Mouse (Mus musculus) small intestine, adult 2 months (tissue): ENCODE measurements around the gene Tmem189. TPM values are rescaled to one million over a fixed set of nuclear protein-coding genes. Genes with fewer than 3 reads are reported as not detected.

Experiments used
- H3K27ac ChIP-seq: fragments of 200-500 bp; 2 replicates; pipeline ENCODE4 v1.5.1; 2012; ENCODE audit warnings: low read depth, low read length, control low read depth, inconsistent platforms; ENCODE audit not compliant: insufficient read depth
- H3K27me3 ChIP-seq: fragments of 200-500 bp; 2 replicates; pipeline ENCODE4 v1.6.1; 2012; ENCODE audit warnings: mild to moderate bottlenecking, moderate library complexity, low read length, inconsistent platforms; ENCODE audit not compliant: control insufficient read depth, insufficient read depth
- H3K36me3 ChIP-seq: fragments of 200-500 bp; 2 replicates; pipeline ENCODE4 v1.6.1; 2012; ENCODE audit warnings: mild to moderate bottlenecking, low read length, control low read depth, inconsistent platforms; ENCODE audit not compliant: control insufficient read depth, insufficient read depth
- H3K4me1 ChIP-seq: fragments of 200-500 bp; 2 replicates; pipeline ENCODE4 v1.6.1; 2012; ENCODE audit warnings: low read length, inconsistent platforms, mixed read lengths; ENCODE audit not compliant: control insufficient read depth, insufficient read depth, insufficient read length
- H3K4me3 ChIP-seq: fragments of 200-500 bp; 2 replicates; pipeline ENCODE4 v1.5.1; 2012; ENCODE audit warnings: low read depth, mild to moderate bottlenecking, control low read depth, inconsistent platforms, low read length, moderate library complexity
- CTCF ChIP-seq: fragments of 200-500 bp; IDR thresholded peaks from 2 replicates; pipeline ENCODE4 v1.5.1; 2012; ENCODE audit warnings: low read depth, mild to moderate bottlenecking, control low read depth, inconsistent platforms, low read length, moderate library complexity, mixed read lengths; ENCODE audit not compliant: insufficient replicate concordance, insufficient read length; ENCODE audit errors: extremely low read depth
- POLR2A ChIP-seq: fragments of 200-500 bp; IDR thresholded peaks from 2 replicates; pipeline ENCODE4 v1.6.1; 2012; ENCODE audit warnings: low read depth, mild to moderate bottlenecking, control low read depth, inconsistent platforms, low read length, moderate library complexity
- WGBS: fragments of 180-500 bp; shearing (Covaris S2); methylation state at CpG from one replicate; pipeline ENCODE4 v1.1.7; 2018; 5-methylcytosine and 5-hydroxymethylcytosine counted together
- polyA plus RNA-seq: library from polyadenylated mRNA; depleted of rRNA; stranded (reverse); fragments of >200 nt; gene quantifications from 2 replicates; pipeline ENCODE4 v1.2.3, GENCODE M21; 2012

Gene Tmem189
- polyA plus RNA-seq, 1 experiment, result 28.0 TPM

- no peaks in the 10 kb centered on the region for H3K36me3 ChIP-seq
- no peak overlapping the region for H3K4me3 ChIP-seq
- 74% methylated on average over 11 of the region's 11 CpGs for WGBS
- no peak for TF ChIP-seq CTCF
- no peak for TF ChIP-seq POLR2A
- H3K4me1 ChIP-seq, result peaks cover 18% of the 10 kb centered on the region
- no peak overlapping the region for H3K27ac ChIP-seq
- no peaks in the 10 kb centered on the region for H3K27me3 ChIP-seq
Observed at GRCm38 (mm10) chr2:167723589-167724206, 34.1 kb upstream of the Tmem189 start.

DNA sequence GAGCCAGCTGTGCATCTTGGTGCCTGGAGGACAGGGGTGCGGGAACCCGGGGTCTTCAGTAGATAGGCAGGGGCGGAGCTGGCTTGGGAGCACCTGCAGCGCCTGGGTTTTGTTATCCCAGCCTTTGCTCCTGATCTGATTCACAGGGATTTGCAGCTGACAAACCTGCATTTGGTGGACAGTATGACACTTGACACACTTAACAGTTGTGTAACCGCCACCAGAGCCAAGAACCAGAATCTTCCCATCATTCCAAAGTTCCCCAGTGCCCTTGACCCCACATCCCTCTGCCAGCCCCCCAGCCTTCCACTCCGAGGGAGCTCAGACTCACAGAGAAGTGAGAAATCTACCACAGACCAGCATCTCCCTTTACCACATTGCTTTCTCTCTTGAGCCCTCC lies 32.9 kb upstream of the Tmem189 start:
- no peak for TF ChIP-seq POLR2A
- no peak for TF ChIP-seq CTCF
- WGBS, result 62% methylated on average over 6 of the region's 6 CpGs
- Histone ChIP-seq H3K27me3 (no peaks in the 10 kb centered on the region), H3K27ac (no peak overlapping the region), H3K4me1 (peaks cover 18% of the 10 kb centered on the region), H3K36me3 (no peaks in the 10 kb centered on the region), H3K4me3 (no peak overlapping the region)

GRCm38 (mm10) chr2:167721159-167721882 lies 31.7 kb upstream of the Tmem189 start:
- H3K36me3 ChIP-seq, result no peaks in the 10 kb centered on the region
- H3K27ac ChIP-seq, result peak overlapping the region; percentile 19; the same call in 1 of the 2 replicates
- 35% methylated on average over 11 of the region's 11 CpGs for WGBS
- no peaks in the 10 kb centered on the region for H3K27me3 ChIP-seq
- TF ChIP-seq CTCF, result no peak
- TF ChIP-seq POLR2A, result no peak
- peaks cover 12% of the 10 kb centered on the region for H3K4me1 ChIP-seq
- H3K4me3 ChIP-seq, result no peak overlapping the region

DNA sequence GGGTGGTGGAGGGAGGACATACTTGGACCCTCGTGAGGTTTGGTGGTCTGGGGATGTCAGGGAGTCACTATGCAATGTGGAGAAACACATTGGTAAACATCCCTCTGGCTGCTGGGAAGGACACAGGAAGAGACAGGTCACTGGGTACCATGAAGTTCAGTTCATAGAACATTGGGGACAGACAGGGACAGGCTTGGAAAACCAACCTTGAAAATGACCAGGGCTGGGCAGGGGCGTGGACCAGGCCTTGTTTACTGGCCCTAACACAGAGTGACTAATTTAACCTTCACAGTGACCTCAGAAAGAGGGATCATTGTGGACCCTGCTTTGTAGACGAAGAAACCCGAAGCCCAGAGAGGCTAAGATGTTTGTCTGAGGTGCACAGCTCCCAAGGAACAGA lies 29.9 kb upstream of the Tmem189 start:
- H3K27ac ChIP-seq, result no peak overlapping the region

DNA sequence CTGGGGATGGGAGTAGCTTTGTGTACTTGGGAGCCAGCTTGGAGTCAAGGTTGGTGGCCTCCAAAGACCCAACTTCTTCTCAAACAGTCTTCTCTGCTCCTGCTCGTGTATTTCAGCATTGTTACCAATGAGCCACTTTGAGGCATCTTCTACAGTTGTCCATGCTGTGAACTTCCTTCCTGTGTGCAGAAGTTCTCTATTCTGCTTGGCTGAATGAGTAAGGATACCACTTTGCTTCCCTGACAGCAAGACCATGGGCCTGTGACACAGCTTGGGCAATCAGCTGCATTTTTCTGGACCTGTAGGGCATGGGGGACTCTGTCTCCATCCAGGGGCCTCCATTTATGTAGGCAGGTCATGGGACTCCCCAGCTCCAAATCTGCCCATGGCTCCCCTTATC lies 27.6 kb upstream of the Tmem189 start:
- H3K36me3 ChIP-seq, result no peaks in the 10 kb centered on the region
- H3K27ac ChIP-seq, result no peak overlapping the region
- H3K4me1 ChIP-seq, result peaks cover 10% of the 10 kb centered on the region
- H3K4me3 ChIP-seq, result no peak overlapping the region
- H3K27me3 ChIP-seq, result no peaks in the 10 kb centered on the region
- 76% methylated on average over 1 of the region's 1 CpGs for WGBS
- TF ChIP-seq POLR2A (no peak), CTCF (no peak)

More for the DNA sequence above, 29.9 kb upstream of the Tmem189 start:
- Histone ChIP-seq H3K4me1 (peaks cover 12% of the 10 kb centered on the region), H3K27me3 (no peaks in the 10 kb centered on the region), H3K4me3 (no peak overlapping the region), H3K36me3 (no peaks in the 10 kb centered on the region)
- TF ChIP-seq CTCF (no peak), POLR2A (no peak)
- WGBS, result 91% methylated on average over 4 of the region's 4 CpGs

DNA sequence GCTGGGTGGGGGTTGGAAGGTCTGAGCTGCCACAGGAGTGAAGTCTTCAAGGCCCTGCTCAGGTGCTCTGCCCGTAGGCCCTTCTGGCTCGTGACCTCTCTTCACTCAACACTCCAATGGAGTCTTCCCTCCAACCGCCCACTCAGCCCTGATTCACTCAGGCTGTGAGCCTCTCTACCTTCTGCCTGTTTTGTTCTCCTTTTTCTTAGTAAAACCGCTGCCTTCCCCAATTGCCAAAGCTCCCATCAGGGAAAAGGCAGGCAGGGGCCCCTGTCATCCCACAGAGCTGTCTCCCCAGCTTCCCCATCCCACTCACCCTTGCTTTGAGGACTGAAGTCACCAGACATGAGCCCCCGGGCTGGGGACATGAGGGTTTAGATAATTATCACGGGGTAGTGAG lies 25.4 kb upstream of the Tmem189 start:
- no peaks in the 10 kb centered on the region for H3K36me3 ChIP-seq
- H3K4me1 ChIP-seq, result peaks cover 2% of the 10 kb centered on the region; the same call in 1 of the 2 replicates
- no peaks in the 10 kb centered on the region for H3K27me3 ChIP-seq
- WGBS, result 79% methylated on average over 6 of the region's 6 CpGs
- no peak overlapping the region for H3K4me3 ChIP-seq
- TF ChIP-seq POLR2A, result no peak
- no peak for TF ChIP-seq CTCF
- H3K27ac ChIP-seq, result no peak overlapping the region

DNA sequence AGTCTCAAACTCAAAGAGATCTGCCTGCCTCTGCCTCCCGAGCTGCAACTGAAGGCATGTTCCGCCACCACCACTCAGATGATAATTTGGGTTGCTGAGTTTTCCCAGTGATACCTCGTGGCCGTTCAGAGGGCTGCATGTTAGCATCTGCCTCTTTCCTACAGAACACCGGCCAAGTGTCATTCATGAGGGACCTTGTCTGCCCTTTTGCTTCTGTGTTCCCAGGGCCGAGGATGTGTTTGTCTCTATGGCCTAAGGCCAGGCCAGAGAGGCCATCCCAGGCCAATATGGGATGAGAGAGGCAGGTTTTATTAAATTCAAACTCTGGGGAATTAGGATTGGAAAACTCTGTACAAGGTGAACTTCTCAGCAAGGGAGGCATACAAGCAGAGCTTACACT lies 24.7 kb upstream of the Tmem189 start:
- Histone ChIP-seq H3K4me3 (no peak overlapping the region), H3K27me3 (no peaks in the 10 kb centered on the region), H3K36me3 (no peaks in the 10 kb centered on the region), H3K27ac (no peak overlapping the region), H3K4me1 (peaks cover 2% of the 10 kb centered on the region; the same call in 1 of the 2 replicates)
- WGBS, result 78% methylated on average over 6 of the region's 6 CpGs
- TF ChIP-seq CTCF (no peak), POLR2A (no peak)
